ENCODE assay signal across 23 mouse cellular contexts in the genomic region with DNA sequence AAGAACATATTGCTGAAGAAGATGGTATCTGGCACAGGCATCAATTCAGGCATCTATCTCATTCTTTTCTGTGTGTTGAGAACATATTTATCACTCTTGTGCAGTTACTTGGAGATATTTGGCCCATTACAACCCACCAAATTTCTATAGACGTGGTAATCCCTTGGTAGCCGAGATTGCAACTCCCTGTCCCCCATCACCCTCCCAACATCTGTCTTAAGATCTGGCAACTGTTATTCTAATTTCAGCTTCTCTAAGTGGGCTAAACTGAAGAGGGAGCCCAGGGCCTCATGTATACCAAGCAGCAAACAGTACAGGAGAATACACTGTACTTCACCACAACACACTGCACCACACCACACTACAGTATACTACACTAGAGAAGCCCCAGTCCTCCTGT. TPM values are rescaled to one million over a fixed set of nuclear protein-coding genes. Genes with fewer than 3 reads are reported as not detected.
DNase-seq lines count a peak whose midpoint lies in the region; TF ChIP-seq lines count a peak whose summit lies in the region.
"Not testable (repeated sequence)": the region's sequence is repeated elsewhere in the genome, so short reads cannot be mapped to it uniquely, and the experiment has no call there.
"Had no signal": no experiment of that assay in that cellular context is flagged by ENCODE, and none has a peak within 500 bp of the region (broad histone marks: within the 10 kb centered on the region; RNA-seq: fewer than 3 reads in every experiment).

No protein-coding gene starts in this region.

- not testable (repeated sequence) for H3K27me3 ChIP-seq in kidney, adult 2 months (replicated peaks; ENCODE audit: control insufficient read depth, insufficient read depth, low read length)

- TF ChIP-seq POLR2A in kidney, adult 2 months (IDR thresholded peaks at IDR 0.05; ENCODE audit: low read depth, low read length) = not testable (repeated sequence)

- DNase-seq in gastrocnemius, adult 18-20 months (ENCODE audit: low spot score) = peak; percentile 0
- DNase-seq in heart, adult 11 months = peak; percentile 86
- peak; percentile 0 for DNase-seq in heart, adult 9 months (ENCODE audit: low spot score in 2 of 2)
- peak; percentile 4 for DNase-seq in kidney, adult 2 months
- DNase-seq in spleen, adult 18-20 months = peak; percentile 1 to 2
- DNase-seq in testis, postnatal 10 days (ENCODE audit: low spot score) = peak; percentile 26
- peak; percentile 2 for DNase-seq in urinary bladder, postnatal 14 days (ENCODE audit: low spot score)

- TF ChIP-seq CTCF in kidney, adult 2 months (conservative IDR thresholded peaks at IDR 0.05; ENCODE audit: insufficient read depth, insufficient read length, low read depth, low read length) = not testable (repeated sequence)

- not testable (repeated sequence) for H3K4me1 ChIP-seq in kidney, adult 2 months (ENCODE audit: control insufficient read depth, insufficient read depth, low read length)

- 64% methylated on average over 2 of the region's 2 CpGs for WGBS in kidney, adult 2 months

- H3K4me3 ChIP-seq in kidney, adult 2 months (ENCODE audit: insufficient read depth, low read depth, low read length) = not testable (repeated sequence)

- not testable (repeated sequence) for H3K36me3 ChIP-seq in kidney, adult 2 months (ENCODE audit: control insufficient read depth, insufficient read depth, low read length)

- H3K27ac ChIP-seq in kidney, adult 2 months (ENCODE audit: insufficient read depth, low read depth, low read length) = not testable (repeated sequence)

RNA-seq across cellular contexts. Expression of a gene that starts 8.8 kb away (rescaled TPM):
- total RNA-seq in gastrocnemius, adult 18-20 months (2021) = not detected
- not detected in 2 replicates for polyA plus RNA-seq in kidney, adult 2 months (2012; rRNA removed)
- total RNA-seq: adrenal gland, adult 18-20 months; adrenal gland, adult 8-10 months; adrenal gland, postnatal 14 days; adrenal gland, postnatal 36 days; CH12.LX; G1E had no signal
- polyA plus RNA-seq: activated CD4-positive, CD25-positive, alpha-beta regulatory T cell, adult 4 months; CD4-positive, CD25-positive, alpha-beta regulatory T cell, adult 4 months; cerebellum, adult 2 months; cortical plate, adult 2 months; embryonic facial prominence, embryonic 10.5 days; embryonic facial prominence, embryonic 12.5 days; embryonic facial prominence, embryonic 14.5 days; forebrain, embryonic 11.5 days; forebrain, embryonic 13.5 days; G1E; Patski had no signal

RNA-seq across cellular contexts. Expression of a gene that starts 36.0 kb away (rescaled TPM):
- not detected for total RNA-seq in gastrocnemius, adult 18-20 months (2021)
- polyA plus RNA-seq in kidney, adult 2 months (2012; rRNA removed) = not detected in 2 replicates
- total RNA-seq: adrenal gland, adult 18-20 months; adrenal gland, adult 8-10 months; adrenal gland, postnatal 14 days; adrenal gland, postnatal 36 days had no signal
- polyA plus RNA-seq: activated CD4-positive, CD25-positive, alpha-beta regulatory T cell, adult 4 months; CD4-positive, CD25-positive, alpha-beta regulatory T cell, adult 4 months; cerebellum, adult 2 months; cortical plate, adult 2 months; embryonic facial prominence, embryonic 10.5 days; embryonic facial prominence, embryonic 12.5 days; embryonic facial prominence, embryonic 14.5 days; forebrain, embryonic 11.5 days; forebrain, embryonic 13.5 days; Patski had no signal

Comparison
In these comparisons a context has a peak if more than half of its experiments do, and no peak if none do; other contexts are left out.
1. DNase-seq: peak in every context shown above with its lines; median percentile 86 in heart, adult 11 months; 26 in testis, postnatal 10 days; 4 in kidney, adult 2 months; 2 in urinary bladder, postnatal 14 days; 2 in spleen, adult 18-20 months; 0 in gastrocnemius, adult 18-20 months; 0 in heart, adult 9 months.